Mouse (Mus musculus) MEL (cell line): ENCODE data around the gene Rsbn1l.

Source experiments
- CTCF ChIP-seq, 3 experiments: IDR thresholded peaks in 2 of 3; conservative IDR thresholded peaks in 1 of 3; 2 replicates each; pipeline ENCODE4 v1.5.1; 2011 to 2012; ENCODE audit warnings: low read length in 3 of 3, low read depth in 2 of 3, mild to moderate bottlenecking in 2 of 3, improper control_type of control experiment in 1 of 3, inconsistent platforms in 1 of 3, mixed read lengths in 1 of 3, moderate library complexity in 1 of 3; ENCODE audit not compliant: control insufficient read depth in 1 of 3, insufficient read depth in 1 of 3, poor library complexity in 1 of 3, severe bottlenecking in 1 of 3
- EP300 ChIP-seq, 2 experiments: IDR thresholded peaks; 2 replicates each; pipeline ENCODE4 v1.6.1; 2011; ENCODE audit warnings: improper control_type of control experiment in 2 of 2, low read length in 2 of 2, low read depth in 1 of 2, mild to moderate bottlenecking in 1 of 2
- ETS1 ChIP-seq: IDR thresholded peaks from 2 replicates; pipeline ENCODE4 v1.6.1; 2012; ENCODE audit warnings: low read depth, mild to moderate bottlenecking, inconsistent platforms, low read length, improper control_type of control experiment, moderate library complexity
- HCFC1 ChIP-seq: IDR thresholded peaks from 2 replicates; pipeline ENCODE4 v1.6.1; 2012; ENCODE audit warnings: low read depth, mild to moderate bottlenecking, inconsistent platforms, low read length, improper control_type of control experiment, moderate library complexity
- POLR2A ChIP-seq, 2 experiments: IDR thresholded peaks; 2 replicates each; pipeline ENCODE4 v1.6.1; 2011 to 2012; ENCODE audit warnings: low read length in 2 of 2, mild to moderate bottlenecking in 2 of 2, control low read depth in 1 of 2, improper control_type of control experiment in 1 of 2, low read depth in 1 of 2, moderate library complexity in 1 of 2; ENCODE audit not compliant: control insufficient read depth in 1 of 2, insufficient read depth in 1 of 2, poor library complexity in 1 of 2
- SMC3 ChIP-seq: IDR thresholded peaks from 2 replicates; pipeline ENCODE4 v1.6.1; 2011; ENCODE audit warnings: low read depth, low read length, improper control_type of control experiment
- USF2 ChIP-seq, 2 experiments: IDR thresholded peaks; 2 replicates each; pipeline ENCODE4 v1.6.1; 2011 to 2012; ENCODE audit warnings: improper control_type of control experiment in 2 of 2, low read length in 2 of 2, borderline replicate concordance in 1 of 2, inconsistent platforms in 1 of 2, low read depth in 1 of 2, mild to moderate bottlenecking in 1 of 2; ENCODE audit not compliant: insufficient read depth in 1 of 2
- ZC3H11A ChIP-seq: IDR thresholded peaks from 2 replicates; pipeline ENCODE4 v1.6.1; 2012; ENCODE audit warnings: low read depth, mild to moderate bottlenecking, inconsistent platforms, low read length, improper control_type of control experiment
- ZKSCAN1 ChIP-seq: IDR thresholded peaks from 2 replicates; pipeline ENCODE4 v1.6.1; 2012; ENCODE audit warnings: low read depth, mild to moderate bottlenecking, inconsistent platforms, low read length, improper control_type of control experiment, moderate library complexity
- ZMIZ1 ChIP-seq: IDR thresholded peaks from 2 replicates; pipeline ENCODE4 v1.6.1; 2012; ENCODE audit warnings: low read depth, mild to moderate bottlenecking, inconsistent platforms, low read length, improper control_type of control experiment, moderate library complexity
- ZNF384 ChIP-seq: IDR thresholded peaks from 2 replicates; pipeline ENCODE4 v1.6.1; 2012; ENCODE audit warnings: low read depth, mild to moderate bottlenecking, inconsistent platforms, low read length, improper control_type of control experiment

- TF ChIP-seq SMC3, result peak; percentile 40; the same call in 1 of the 2 replicates
- TF ChIP-seq ZC3H11A, result no peak
- TF ChIP-seq ZNF384, result peak; percentile 41; the same call in 1 of the 2 replicates
- peak; percentile 57 for TF ChIP-seq HCFC1
- TF ChIP-seq EP300 (IDR thresholded peaks at IDR 0.05; ENCODE audit: low read depth in 1 of 2, low read length in 2 of 2), result peak; percentile 99
- TF ChIP-seq CTCF (IDR thresholded peaks at IDR 0.05 in 2 of 3, conservative IDR thresholded peaks at IDR 0.05 in 1 of 3; ENCODE audit: control insufficient read depth in 1 of 3, insufficient read depth in 1 of 3, low read depth in 2 of 3, low read length in 3 of 3, poor library complexity in 1 of 3, severe bottlenecking in 1 of 3), result peak; percentile 41 to 71 (median 44)
- peak; percentile 98 for TF ChIP-seq ETS1
- TF ChIP-seq USF2 (IDR thresholded peaks at IDR 0.05; ENCODE audit: borderline replicate concordance in 1 of 2, insufficient read depth in 1 of 2, low read depth in 1 of 2, low read length in 2 of 2), result no peak
- peak in 1 of 2 experiments; percentile 45; a peak in 1 of 4 replicates for TF ChIP-seq POLR2A (IDR thresholded peaks at IDR 0.05; ENCODE audit: control insufficient read depth in 1 of 2, insufficient read depth in 1 of 2, low read depth in 1 of 2, low read length in 2 of 2, poor library complexity in 1 of 2)
- no peak for TF ChIP-seq ZKSCAN1
- TF ChIP-seq ZMIZ1, result peak; percentile 43; the same call in 1 of the 2 replicates
Measured at GRCm38 (mm10) chr5:21002723-21003122, 46.5 kb upstream of the Rsbn1l start.
